Mouse (Mus musculus) lung, postnatal 4 days (tissue): ENCODE data around the gene D17Wsu92e.

Experiments used
- DNase-seq, 2 experiments: peaks; one replicate each; pipeline ENCODE4 v3.0.0; 2021

The D17Wsu92e gene

GRCm38 (mm10) chr17:27740961-27741360, 79.5 kb downstream of the D17Wsu92e start:
- no peak for DNase-seq

GRCm38 (mm10) chr17:27734344-27735073, 85.9 kb downstream of the D17Wsu92e start:
- DNase-seq: no peak

- DNase-seq: no peak
These were observed 87.8 kb downstream of the D17Wsu92e start for GRCm38 (mm10) chr17:27732694-27733093.

GRCm38 (mm10) chr17:27732152-27732551, 88.3 kb downstream of the D17Wsu92e start:
- DNase-seq: no peak

- no peak for DNase-seq
These were observed 91.7 kb downstream of the D17Wsu92e start, which contains the start of gene Spdef for GRCm38 (mm10) chr17:27728770-27729169. TSS of gene Spdef (minus strand) at chr17:27728955.

- no peak for DNase-seq
These were observed 93.9 kb downstream of the D17Wsu92e start for GRCm38 (mm10) chr17:27726527-27726926.

GRCm38 (mm10) chr17:27725412-27725811, 95.0 kb downstream of the D17Wsu92e start:
- DNase-seq: no peak

- DNase-seq: no peak
These were observed 95.4 kb downstream of the D17Wsu92e start for GRCm38 (mm10) chr17:27725011-27725410.

GRCm38 (mm10) chr17:27724327-27724726, 96.1 kb downstream of the D17Wsu92e start:
- DNase-seq: no peak

- no peak for DNase-seq
These were observed 99.3 kb downstream of the D17Wsu92e start for GRCm38 (mm10) chr17:27721125-27721664.

- DNase-seq: no peak
These were observed 100.1 kb downstream of the D17Wsu92e start for GRCm38 (mm10) chr17:27720326-27720725.

- no peak for DNase-seq
These were observed 100.8 kb downstream of the D17Wsu92e start for GRCm38 (mm10) chr17:27719663-27720062.

- no peak for DNase-seq
These were observed 102.2 kb downstream of the D17Wsu92e start for GRCm38 (mm10) chr17:27718250-27718649.

- peak; percentile 47 to 57 for DNase-seq
These were observed 103.6 kb downstream of the D17Wsu92e start for GRCm38 (mm10) chr17:27716804-27717203.

- peak; percentile 51 to 85 for DNase-seq
These were observed 107.6 kb downstream of the D17Wsu92e start for GRCm38 (mm10) chr17:27712832-27713231.

GRCm38 (mm10) chr17:27709650-27710049, 110.8 kb downstream of the D17Wsu92e start:
- DNase-seq: no peak

GRCm38 (mm10) chr17:27707954-27708661, 112.3 kb downstream of the D17Wsu92e start:
- DNase-seq: peak; percentile 86 to 87

GRCm38 (mm10) chr17:27705661-27706060, 114.8 kb downstream of the D17Wsu92e start:
- no peak for DNase-seq

GRCm38 (mm10) chr17:27703961-27704621, 116.4 kb downstream of the D17Wsu92e start:
- DNase-seq: peak in 1 of 2 experiments; percentile 51

- DNase-seq: peak; percentile 67 to 74
These were observed 117.9 kb downstream of the D17Wsu92e start for GRCm38 (mm10) chr17:27702518-27702917.

GRCm38 (mm10) chr17:27701856-27702255, 118.6 kb downstream of the D17Wsu92e start:
- DNase-seq: no peak
